Mouse (Mus musculus) kidney, postnatal 14 days (tissue): ENCODE data around the gene Dusp9.

Source experiments
- DNase-seq: peaks from one replicate; pipeline ENCODE4 v3.0.0; 2022; ENCODE audit warnings: mixed read lengths

The Dusp9 gene

DNA sequence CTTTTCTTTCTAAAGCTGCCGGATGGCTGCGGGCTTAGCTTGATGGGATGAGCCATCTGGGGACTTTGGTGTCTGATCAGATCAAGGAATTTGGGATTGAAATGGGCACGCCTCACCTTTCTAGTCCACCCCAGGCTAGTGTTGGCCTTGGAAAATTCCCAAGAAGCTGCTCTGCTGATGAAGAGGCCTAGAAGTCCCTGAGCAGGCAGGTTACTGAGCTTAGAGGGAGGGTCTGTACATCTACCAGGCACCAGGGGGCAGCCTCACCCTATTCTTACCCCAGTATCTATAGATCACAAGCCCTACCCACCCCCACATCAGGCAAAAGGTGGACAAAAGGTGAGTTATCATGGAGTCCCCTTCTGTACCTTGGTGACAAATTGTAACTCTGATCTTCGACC, 32.8 kb downstream of the Dusp9 start:
- peak; percentile 64 for DNase-seq

- DNase-seq: peak; percentile 86
Observed at GRCm38 (mm10) chrX:73672879-73673618, 33.8 kb downstream of the Dusp9 start, which contains the start of gene Slc6a8. Gene Slc6a8, plus strand, starts transcription at chrX:73673150.

DNA sequence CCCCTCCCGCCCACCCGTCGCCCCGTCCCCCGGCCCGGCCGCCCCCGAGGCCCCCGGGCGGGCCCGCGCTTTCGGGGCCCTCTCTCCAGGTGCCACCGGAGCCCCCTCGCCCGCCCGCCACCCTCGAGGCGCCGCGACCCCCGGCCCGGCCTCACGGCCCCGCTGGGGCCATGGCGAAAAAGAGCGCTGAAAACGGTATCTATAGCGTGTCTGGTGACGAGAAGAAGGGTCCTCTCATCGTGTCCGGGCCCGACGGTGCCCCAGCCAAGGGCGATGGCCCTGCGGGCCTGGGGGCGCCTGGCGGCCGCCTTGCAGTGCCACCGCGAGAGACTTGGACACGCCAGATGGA, 34.4 kb downstream of the Dusp9 start:
- DNase-seq: no peak

- DNase-seq: peak; percentile 70
Observed at GRCm38 (mm10) chrX:73673968-73674661, 34.9 kb downstream of the Dusp9 start.

DNA sequence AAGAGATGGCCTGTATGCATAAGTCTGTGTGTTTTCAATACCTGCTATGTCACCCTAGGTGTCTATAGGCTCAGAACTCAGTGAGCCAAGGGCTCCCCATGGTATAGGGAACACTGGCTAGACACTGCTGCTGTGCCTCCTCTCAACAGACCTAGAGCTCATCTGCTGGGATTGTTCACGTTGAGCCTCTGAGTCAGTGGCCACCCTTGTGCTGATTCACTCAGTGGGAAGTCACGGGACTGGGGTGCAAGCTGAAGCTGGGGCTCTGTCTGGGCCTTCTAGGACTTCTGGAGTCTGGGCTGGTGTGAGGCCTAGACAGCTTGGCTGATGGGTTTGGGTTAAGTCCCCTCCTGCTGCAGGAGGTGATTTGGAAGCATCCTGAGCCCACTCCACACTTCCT, 36.0 kb downstream of the Dusp9 start:
- DNase-seq: no peak

DNA sequence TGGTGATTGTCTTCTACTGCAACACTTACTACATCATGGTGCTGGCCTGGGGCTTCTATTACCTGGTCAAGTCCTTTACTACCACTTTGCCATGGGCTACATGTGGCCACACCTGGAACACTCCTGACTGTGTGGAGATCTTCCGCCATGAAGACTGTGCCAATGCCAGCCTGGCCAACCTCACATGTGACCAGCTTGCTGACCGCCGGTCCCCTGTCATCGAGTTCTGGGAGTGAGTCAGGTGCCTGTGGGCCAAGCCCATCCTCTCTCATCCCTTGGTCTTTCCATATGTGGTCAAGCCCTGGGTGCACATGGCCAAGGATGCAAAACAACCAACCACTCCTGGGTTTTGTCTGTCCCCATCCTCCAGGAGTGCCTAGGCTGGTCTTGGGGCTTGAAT, 37.4 kb downstream of the Dusp9 start:
- no peak for DNase-seq

DNA sequence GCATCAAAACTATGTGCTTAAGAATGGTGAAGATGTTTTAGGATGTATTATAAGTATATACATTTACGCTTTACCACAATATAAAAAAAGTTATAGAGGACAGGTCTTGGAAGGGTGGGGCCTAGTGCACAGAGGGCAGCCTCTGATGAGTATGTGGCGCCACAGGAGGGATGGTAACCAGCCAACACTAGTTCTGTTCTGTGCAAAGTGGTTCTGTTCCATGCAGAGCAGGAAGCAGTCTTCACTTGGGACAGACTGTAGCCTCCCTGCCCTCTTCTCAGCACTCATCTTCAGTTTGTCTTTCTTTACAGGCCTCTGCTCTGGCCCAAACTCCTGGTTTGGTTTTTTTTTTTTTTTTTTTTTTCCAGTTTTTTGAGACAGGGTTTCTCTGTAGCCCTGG, 44.9 kb downstream of the Dusp9 start:
- no peak for DNase-seq

DNA sequence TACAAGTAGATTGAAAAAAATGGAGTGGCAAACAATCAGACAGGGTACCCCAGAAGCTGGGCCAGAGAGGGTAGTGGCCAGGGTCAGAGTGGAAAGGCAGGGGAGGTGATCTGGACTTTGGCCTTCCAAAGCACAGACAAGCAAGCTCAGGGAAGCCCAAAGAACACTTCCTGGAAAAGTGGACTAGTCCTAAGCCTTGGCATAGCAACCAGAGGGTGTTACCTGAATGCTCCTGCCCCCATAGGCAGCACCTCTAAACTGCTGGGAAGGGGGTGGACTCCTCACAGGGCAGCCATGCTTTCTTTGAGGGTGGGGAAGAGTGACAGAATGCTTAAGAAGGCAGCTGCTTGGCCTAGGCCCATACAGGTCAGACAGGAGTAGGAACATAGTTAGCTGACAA, 45.8 kb downstream of the Dusp9 start:
- peak; percentile 32 for DNase-seq

DNA sequence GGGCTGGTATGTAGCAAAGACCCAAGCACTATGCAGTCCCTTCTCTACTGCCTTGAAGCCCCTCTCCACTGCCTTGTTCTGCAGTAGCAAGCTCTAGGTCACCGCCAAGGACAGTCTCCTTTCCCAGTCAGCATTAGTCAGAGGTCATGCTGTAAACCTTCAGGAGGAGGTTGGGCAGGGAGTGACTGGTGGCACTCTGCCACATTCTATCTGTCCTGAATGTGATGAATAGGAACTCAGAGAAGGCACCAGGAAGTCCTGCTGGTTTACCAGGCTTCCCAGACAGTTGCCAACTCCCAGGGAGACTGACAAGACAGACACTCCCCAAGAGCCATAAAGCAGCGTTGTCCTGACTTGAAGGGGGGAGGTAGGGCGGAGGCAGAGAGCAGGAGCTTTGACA, 46.4 kb downstream of the Dusp9 start:
- peak; percentile 65 for DNase-seq

DNA sequence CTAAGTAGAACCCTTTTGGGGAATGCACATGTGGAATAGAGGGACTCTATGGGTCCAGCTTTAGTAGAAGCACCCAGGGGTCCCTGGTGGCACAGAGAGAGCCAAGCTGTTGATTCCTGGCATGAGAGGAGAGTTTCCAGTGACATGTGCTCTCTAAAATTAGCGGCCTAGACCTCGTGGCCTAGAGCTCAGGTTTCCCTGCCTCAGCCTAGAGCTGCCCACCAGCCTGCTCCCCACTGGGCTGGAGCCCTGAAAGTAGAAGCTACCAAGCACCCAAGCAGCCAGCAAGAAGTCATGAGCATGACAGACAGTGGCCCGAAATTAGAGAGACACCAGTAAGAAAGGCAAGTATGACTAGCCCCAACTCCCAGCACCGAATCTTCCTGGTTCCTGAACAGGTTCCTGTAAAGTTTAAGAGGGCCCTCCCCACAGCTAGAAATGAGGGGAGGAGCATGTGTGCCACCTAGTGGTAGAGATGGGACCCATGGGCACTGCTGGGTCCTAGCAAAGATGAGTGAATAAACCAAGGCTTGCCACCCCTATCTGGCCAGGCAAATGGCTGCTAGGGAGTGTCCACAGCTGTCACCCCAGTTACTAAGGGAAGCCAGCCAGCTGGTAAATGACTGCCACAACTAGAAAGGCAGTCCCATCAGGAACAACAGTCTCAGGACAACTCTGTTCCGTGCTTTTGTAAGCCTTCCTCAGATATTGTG, 51.9 kb downstream of the Dusp9 start:
- DNase-seq: peak; percentile 63
